Mouse (Mus musculus) bone marrow, adult 2 months (tissue): ENCODE data around the gene Grik3. TPM values are rescaled to one million over a fixed set of nuclear protein-coding genes. Genes with fewer than 3 reads are reported as not detected.

Experiments used
- H3K27ac ChIP-seq: fragments of 200-500 bp; 2 replicates; pipeline ENCODE4 v1.5.1; 2012; ENCODE audit warnings: low read depth, mild to moderate bottlenecking, control low read depth, inconsistent platforms, low read length; ENCODE audit not compliant: control insufficient read depth, poor library complexity, insufficient read depth
- H3K4me1 ChIP-seq: fragments of 200-500 bp; 2 replicates; pipeline ENCODE4 v1.6.1; 2011; ENCODE audit warnings: low read length; ENCODE audit not compliant: control insufficient read depth, insufficient read depth
- H3K4me3 ChIP-seq: fragments of 200-500 bp; replicated peaks from 2 replicates; pipeline ENCODE3; 2011; ENCODE audit warnings: mild to moderate bottlenecking, low read depth, low read length, control low read depth; ENCODE audit not compliant: control insufficient read depth
- CTCF ChIP-seq: fragments of 200-500 bp; IDR thresholded peaks from 2 replicates; pipeline ENCODE4 v1.5.1; 2011; ENCODE audit warnings: low read length, control low read depth; ENCODE audit not compliant: control insufficient read depth, insufficient read depth
- POLR2A ChIP-seq: fragments of 200-500 bp; IDR thresholded peaks from 2 replicates; pipeline ENCODE4 v1.6.1; 2011; ENCODE audit warnings: low read depth, mild to moderate bottlenecking, control low read depth, low read length, borderline replicate concordance; ENCODE audit not compliant: control insufficient read depth
- WGBS: fragments of 180-500 bp; shearing (Covaris S2); methylation state at CpG from one replicate; pipeline ENCODE4 v1.1.7; 2018; 5-methylcytosine and 5-hydroxymethylcytosine counted together
- polyA plus RNA-seq: library from polyadenylated mRNA; stranded (reverse); fragments of >200 nt; gene quantifications from 2 replicates; pipeline ENCODE4 v1.2.4, GENCODE M21; 2011; ENCODE audit warnings: low replicate concordance; ENCODE audit not compliant: missing spikeins, insufficient read depth, insufficient read length

Grik3 gene
- polyA plus RNA-seq, 1 experiment, result 0.45 TPM

GRCm38 (mm10) chr4:125729305-125730220 lies 239.1 kb downstream of the Grik3 start:
- no peaks in the 10 kb centered on the region for H3K4me1 ChIP-seq
- no peak overlapping the region for H3K4me3 ChIP-seq
- H3K27ac ChIP-seq, result no peak overlapping the region
- TF ChIP-seq CTCF, result no peak
- TF ChIP-seq POLR2A, result no peak
- WGBS, result 10% methylated on average over 38 of the region's 38 CpGs

- 73% methylated on average over 6 of the region's 6 CpGs for WGBS
- TF ChIP-seq POLR2A, result no peak
- TF ChIP-seq CTCF, result no peak
Observed at GRCm38 (mm10) chr4:125730751-125731150, 240.3 kb downstream of the Grik3 start.

GRCm38 (mm10) chr4:125736783-125737182 lies 246.3 kb downstream of the Grik3 start:
- no peak overlapping the region for H3K27ac ChIP-seq
- no peaks in the 10 kb centered on the region for H3K4me1 ChIP-seq
- 79% methylated on average over 4 of the region's 4 CpGs for WGBS
- H3K4me3 ChIP-seq, result no peak overlapping the region
- no peak for TF ChIP-seq CTCF
- no peak for TF ChIP-seq POLR2A

More at GRCm38 (mm10) chr4:125730751-125731150, 240.3 kb downstream of the Grik3 start:
- no peak overlapping the region for H3K4me3 ChIP-seq
- no peaks in the 10 kb centered on the region for H3K4me1 ChIP-seq
- H3K27ac ChIP-seq, result no peak overlapping the region

- TF ChIP-seq POLR2A (no peak), CTCF (no peak)
- no peaks in the 10 kb centered on the region for H3K4me1 ChIP-seq
- no peak overlapping the region for H3K4me3 ChIP-seq
- H3K27ac ChIP-seq, result no peak overlapping the region
- WGBS, result 75% methylated on average over 4 of the region's 4 CpGs
Observed at GRCm38 (mm10) chr4:125738825-125739224, 248.3 kb downstream of the Grik3 start.

- no peak overlapping the region for H3K4me3 ChIP-seq
- H3K27ac ChIP-seq, result no peak overlapping the region
- no peaks in the 10 kb centered on the region for H3K4me1 ChIP-seq
- no peak for TF ChIP-seq POLR2A
- TF ChIP-seq CTCF, result no peak
- 84% methylated on average over 16 of the region's 16 CpGs for WGBS
Observed at GRCm38 (mm10) chr4:125742162-125742571, 251.7 kb downstream of the Grik3 start.

- no peak for TF ChIP-seq POLR2A
- TF ChIP-seq CTCF, result no peak
- H3K4me1 ChIP-seq, result no peaks in the 10 kb centered on the region
- 48% methylated on average over 3 of the region's 3 CpGs for WGBS
- H3K4me3 ChIP-seq, result no peak overlapping the region
- H3K27ac ChIP-seq, result no peak overlapping the region
Observed at GRCm38 (mm10) chr4:125745902-125746301, 255.4 kb downstream of the Grik3 start.

- Histone ChIP-seq H3K27ac (no peak overlapping the region), H3K4me1 (no peaks in the 10 kb centered on the region), H3K4me3 (no peak overlapping the region)
- WGBS, result 78% methylated on average over 5 of the region's 5 CpGs
- TF ChIP-seq POLR2A (no peak), CTCF (no peak)
Observed at GRCm38 (mm10) chr4:125756393-125756792, 265.9 kb downstream of the Grik3 start.

GRCm38 (mm10) chr4:125760326-125760725 lies 269.8 kb downstream of the Grik3 start:
- TF ChIP-seq POLR2A (no peak), CTCF (no peak)
- 61% methylated on average over 4 of the region's 4 CpGs for WGBS
- Histone ChIP-seq H3K27ac (no peak overlapping the region), H3K4me3 (no peak overlapping the region), H3K4me1 (no peaks in the 10 kb centered on the region)
